Mouse (Mus musculus): ENCODE data around the gene Slfn2. TPM values are rescaled to one million over a fixed set of nuclear protein-coding genes. Genes with fewer than 3 reads are reported as not detected.

Slfn2 gene
- 18.0 and 19.1 TPM in 2 replicates for polyA plus RNA-seq (2012; rRNA removed)

DNA sequence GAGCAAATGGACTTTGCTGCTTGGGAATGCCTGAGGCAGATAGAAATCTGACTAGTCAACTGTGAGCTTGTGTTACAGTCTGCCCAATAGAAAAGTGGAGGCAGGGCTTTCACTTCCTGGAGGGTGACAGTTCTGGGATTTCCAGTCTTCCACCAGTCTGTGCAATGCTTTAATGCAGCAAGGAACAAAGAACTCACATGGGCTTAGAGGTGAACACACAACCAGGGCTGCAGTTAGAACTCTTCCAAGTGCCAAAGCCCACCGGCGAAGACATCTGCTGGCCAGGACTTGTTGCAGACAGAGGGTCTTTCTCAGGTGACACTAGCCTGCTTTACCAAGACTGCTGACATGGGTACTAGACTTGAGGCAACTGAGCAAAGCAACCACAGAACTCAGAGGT is at the start of gene Slfn2:
Gene Slfn2 (plus strand): TSS at position 167 of the 400 bp plus-strand sequence.

DNA sequence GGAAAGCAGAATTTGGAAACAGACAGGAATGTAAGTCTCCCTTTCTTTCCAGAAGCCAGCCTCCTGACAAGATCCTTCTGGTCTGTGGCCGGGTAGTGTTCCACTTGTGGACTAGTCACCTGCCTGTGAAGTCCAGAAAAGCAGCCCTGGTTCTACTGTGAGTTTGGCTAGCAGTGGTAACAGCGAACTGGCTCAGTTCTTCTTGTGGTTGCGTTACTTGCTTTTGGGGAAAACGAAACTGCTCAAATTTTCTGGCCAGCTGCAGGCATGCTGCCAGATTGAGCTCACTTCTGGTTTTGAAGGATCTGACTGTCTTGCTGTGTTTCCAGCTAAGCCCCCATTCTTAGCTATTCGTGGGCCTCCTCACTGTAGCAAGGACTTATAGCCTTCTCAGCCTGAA is 44.3 kb upstream of the Slfn2 start, which contains the start of gene Slfn8:
Gene Slfn8 (minus strand): TSS at position 190 of the 400 bp plus-strand sequence.

DNA sequence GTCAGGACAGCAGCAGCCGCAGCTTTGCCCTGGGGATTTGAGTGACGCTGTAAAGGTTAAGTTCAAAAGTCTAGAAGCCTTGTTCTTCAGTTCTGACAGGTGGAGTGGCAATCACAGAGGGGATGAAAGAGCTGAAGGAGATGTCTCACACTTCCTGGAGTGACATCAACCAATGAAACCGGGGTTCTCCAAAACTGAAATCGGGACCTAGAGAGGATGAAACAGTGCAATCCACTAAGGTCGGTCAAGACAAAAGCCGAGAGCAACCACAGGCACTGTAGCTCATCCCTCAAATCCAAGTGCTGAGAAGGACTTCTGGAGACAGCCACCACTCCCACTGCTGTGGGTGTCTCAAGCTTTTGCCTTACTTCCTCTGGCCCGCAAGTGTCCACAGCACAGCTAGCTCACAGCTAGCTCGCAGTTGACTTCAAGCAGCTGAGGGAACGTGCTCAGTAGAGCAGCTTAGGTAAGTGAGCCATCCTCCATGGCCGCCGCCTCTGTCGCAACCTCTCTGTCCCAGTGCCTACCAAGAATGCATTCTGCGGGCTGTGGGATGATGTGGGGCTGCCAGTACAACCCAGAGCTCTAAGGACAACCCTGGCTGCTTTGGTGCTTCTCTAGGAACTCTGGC is 51.8 kb downstream of the Slfn2 start, which contains the start of gene Slfn1:
Gene Slfn1 (plus strand): TSS at position 253 of the 631 bp plus-strand sequence.

Other genes starting within 250 kb of the Slfn2 start
- 12.2 and 13.8 TPM in 2 replicates for gene Rffl, start 193.9 kb upstream of the Slfn2 start, polyA plus RNA-seq (2012; rRNA removed)
- 3.4 TPM in 2 replicates for gene Rad51d, start 174.5 kb upstream of the Slfn2 start, polyA plus RNA-seq (2012; rRNA removed)
- gene Fndc8, start 173.0 kb upstream of the Slfn2 start, polyA plus RNA-seq (2012; rRNA removed): 0.15 and 0.18 TPM in 2 replicates
- 16.0 and 19.2 TPM in 2 replicates for gene Nle1, start 156.7 kb upstream of the Slfn2 start, polyA plus RNA-seq (2012; rRNA removed)
- gene Unc45b, start 154.6 kb upstream of the Slfn2 start, polyA plus RNA-seq (2012; rRNA removed): 0.72 and 0.78 TPM in 2 replicates
- 4.9 and 5.2 TPM in 2 replicates for gene Slfn5, start 113.8 kb upstream of the Slfn2 start, polyA plus RNA-seq (2012; rRNA removed)
- 1.9 and 2.2 TPM in 2 replicates for gene Slfn9, start 73.3 kb upstream of the Slfn2 start, polyA plus RNA-seq (2012; rRNA removed)
- gene Slfn8, start 44.3 kb upstream of the Slfn2 start, polyA plus RNA-seq (2012; rRNA removed): 1.8 and 2.0 TPM in 2 replicates
- gene Slfn1, start 51.7 kb downstream of the Slfn2 start, polyA plus RNA-seq (2012; rRNA removed): 6.7 and 7.1 TPM in 2 replicates
- gene Slfn4, start 110.1 kb downstream of the Slfn2 start, polyA plus RNA-seq (2012; rRNA removed): 22.5 and 26.4 TPM in 2 replicates
- gene Slfn3, start 126.2 kb downstream of the Slfn2 start, polyA plus RNA-seq (2012; rRNA removed): 1.6 and 1.8 TPM in 2 replicates
- gene Slfn14, start 221.6 kb downstream of the Slfn2 start, polyA plus RNA-seq (2012; rRNA removed): 10.2 and 11.4 TPM in 2 replicates
- gene Ap2b1, start 233.9 kb downstream of the Slfn2 start, polyA plus RNA-seq (2012; rRNA removed): 10.6 and 11.5 TPM in 2 replicates
- gene Pex12, start 237.5 kb downstream of the Slfn2 start, polyA plus RNA-seq (2012; rRNA removed): 4.5 and 4.9 TPM in 2 replicates